Mouse (Mus musculus) yolk sac, embryonic 10.5 days (tissue): ENCODE measurements at regions not wholly inside any gene's neighbourhood (a gene's known extent, or its start where the extent isn't known, plus 50 kb on each side); places are given as distances from the start of the nearest gene placed in this dataset.

Experiments
- DNase-seq: peaks from one replicate; pipeline ENCODE4 v3.0.0-alpha.2; 2017; ENCODE audit warnings: low spot score

DNA sequence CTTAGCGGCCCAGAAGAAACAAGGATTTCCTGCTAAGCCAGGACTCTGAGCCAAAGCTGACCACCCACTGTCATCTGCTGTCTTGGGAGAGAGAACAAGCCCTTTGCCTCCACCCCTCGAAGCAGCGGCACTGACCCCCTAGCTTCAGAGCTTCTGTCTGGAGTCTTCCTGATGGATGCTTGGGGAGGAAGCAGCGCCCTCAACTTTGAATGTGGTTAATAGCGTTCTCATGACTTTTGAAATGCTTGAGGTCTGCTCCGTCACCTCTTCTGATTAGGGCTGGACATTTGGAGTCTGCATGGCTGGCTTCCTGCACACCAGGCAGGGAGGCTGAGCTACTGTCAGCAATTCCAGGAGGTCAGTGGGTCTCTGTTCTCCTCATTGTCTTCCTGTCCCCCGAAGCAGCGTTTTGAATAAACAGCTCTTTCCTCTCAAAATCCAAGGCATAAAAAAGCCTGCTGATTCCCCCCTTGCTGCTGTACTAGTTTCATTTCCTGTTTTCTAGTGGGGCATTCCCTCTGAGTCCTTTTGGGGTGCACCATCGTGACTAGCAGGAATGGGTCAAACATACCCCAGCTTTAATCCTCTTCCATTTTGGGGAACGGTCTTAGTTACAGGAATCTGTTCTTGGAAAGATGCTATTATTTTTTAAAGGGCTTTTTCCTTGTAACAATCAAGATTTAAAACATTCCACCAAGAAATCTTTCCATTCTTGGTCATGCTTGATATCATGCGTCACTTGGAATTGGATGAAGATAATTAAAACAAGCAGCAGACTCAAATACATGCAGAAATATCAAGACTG is 256.0 kb downstream of the Ankrd16 start:
- DNase-seq: no peak

DNA sequence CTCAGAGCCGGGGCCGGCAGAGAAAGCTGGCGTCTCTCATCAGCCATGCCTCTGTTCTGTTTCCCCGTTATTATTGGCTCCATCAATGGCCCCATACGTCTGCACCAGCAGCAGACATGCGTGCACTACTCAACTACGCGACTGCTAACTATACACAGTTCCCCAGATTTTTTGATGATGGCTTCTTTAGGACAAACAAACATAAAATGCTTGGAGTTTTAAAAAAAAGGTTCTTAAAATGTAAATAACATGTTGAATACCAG is 256.6 kb downstream of the Ankrd16 start:
- no peak for DNase-seq

DNA sequence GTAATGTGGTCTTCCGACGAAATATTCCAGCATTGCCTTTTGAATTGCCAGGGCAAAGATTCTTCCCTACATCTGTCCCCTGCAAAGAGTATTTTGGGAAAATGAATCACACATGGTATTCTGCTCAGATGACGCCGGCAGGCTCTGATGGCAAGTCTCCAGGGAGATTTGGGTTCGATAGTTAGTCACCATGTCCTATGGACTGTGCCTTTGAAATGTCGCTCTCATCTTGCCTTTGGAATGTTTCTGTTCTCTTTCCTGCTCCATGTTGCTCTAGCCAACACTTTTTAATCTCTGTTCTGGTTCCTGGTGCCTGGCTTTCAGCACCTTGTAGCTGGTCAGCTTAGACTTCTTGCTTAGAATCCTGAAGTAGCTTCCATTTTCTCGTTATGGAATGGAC is 252.3 kb downstream of the Itga8 start:
- no peak for DNase-seq

DNA sequence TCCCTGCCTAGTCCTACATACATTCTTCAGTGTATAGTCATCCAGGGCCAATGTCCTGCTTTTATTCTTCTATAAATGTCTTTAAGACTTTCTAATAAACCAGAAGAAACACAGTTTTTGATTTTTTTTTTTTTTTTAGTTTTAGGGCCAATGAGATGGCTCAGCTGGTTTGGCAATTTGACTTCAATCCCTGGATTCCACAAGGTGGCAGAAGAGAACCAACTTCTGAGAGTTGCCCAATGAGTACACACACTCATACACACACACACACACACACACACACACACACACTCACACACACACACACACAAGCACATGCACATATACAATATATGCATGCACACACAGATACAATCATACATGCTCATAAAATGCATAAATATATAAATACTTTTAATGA is 251.8 kb downstream of the Itga8 start:
- no peak for DNase-seq

DNA sequence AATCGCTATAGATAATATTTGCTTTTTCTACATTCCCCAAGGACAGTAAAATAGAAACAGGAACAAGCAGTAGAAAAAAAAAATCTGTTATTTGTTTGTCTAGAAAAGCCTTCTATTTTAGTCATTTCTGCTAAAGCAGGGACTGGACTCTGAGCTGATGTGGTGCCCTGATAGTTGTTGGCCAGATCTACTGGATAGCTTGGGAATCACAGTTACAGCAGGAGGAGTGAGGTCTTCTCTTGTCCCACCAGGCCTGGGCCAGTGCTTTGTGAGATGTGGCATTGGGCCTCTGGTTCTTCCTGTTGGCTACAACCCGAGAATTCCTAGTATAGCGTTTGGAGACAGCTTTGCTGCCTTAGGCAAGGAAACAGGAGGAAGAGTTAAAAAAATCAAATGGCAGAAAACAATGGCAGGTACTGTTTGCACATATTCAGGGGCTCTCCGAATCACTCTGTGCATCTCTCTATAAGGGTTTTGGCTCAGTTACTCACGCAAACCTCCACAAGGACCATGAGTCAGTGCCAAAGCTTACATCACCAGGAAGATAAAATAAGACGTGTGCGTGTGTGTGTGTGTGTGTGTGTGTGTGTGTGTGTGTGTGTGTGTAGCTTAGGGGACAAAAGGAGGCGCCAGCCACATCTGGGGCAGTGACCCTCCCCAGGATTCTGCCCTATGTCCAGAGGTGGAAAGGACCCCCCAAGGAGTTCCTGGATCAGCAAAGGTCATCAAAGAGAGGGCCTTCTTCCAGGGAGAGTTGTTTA is 248.1 kb downstream of the Itga8 start:
- no peak for DNase-seq

DNA sequence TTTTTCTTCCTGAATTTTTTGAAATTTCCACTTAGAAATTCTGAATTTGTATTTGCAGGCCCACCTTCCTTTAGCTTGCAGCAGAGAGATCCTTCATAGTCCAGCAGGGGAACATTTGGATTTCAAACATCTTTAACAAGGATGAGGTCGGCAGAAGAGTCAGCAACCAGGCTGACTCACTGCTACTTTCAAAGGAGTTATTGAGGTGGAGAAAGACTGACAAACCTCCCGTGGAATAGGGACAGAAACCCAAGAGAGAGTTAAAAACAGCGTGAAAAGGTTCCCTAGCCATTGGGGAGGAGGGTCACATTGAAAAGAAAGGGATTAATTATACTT is 247.6 kb downstream of the Itga8 start:
- DNase-seq: no peak
